Mouse (Mus musculus) thymus, postnatal 0 days (tissue): ENCODE measurements around the gene Gm9733. TPM values are rescaled to one million over a fixed set of nuclear protein-coding genes. Genes with fewer than 3 reads are reported as not detected.
"Not testable (repeated sequence)": the region's sequence is repeated elsewhere in the genome, so short reads cannot be mapped to it uniquely, and the experiment has no call there.

Experiments used
- DNase-seq: peaks from one replicate; pipeline ENCODE4 v3.0.0-alpha.2; 2015; ENCODE audit warnings: low spot score
- polyA plus RNA-seq: library from polyadenylated mRNA; unstranded; fragments of >200 nt; fragmentation: Nextera tagmentation; extraction: Ambion mirVana; gene quantifications from 2 replicates; pipeline ENCODE4 v1.2.1, GENCODE M21; 2015

The Gm9733 gene
- 0.30 TPM in 1 of 2 replicates, not detected in the other for polyA plus RNA-seq

DNA sequence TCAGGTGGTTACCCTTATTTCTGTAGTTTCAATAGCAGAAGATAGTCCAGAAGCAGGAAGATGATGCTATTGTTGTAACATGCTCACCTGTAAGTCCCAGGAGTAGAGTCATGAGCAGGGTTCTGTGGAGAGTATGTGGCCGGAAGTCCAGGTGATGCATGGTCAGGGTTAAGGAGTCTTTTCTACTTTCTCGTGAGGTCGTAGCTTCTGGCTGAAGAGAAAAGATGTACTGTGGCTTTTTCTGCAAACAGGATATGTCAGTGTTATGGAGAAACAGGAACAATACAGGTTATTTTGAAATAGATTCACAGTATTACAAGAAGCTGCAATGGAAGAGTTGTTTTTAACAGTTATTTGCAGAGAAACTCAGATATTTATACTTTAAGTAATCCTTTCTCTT lies at the start of gene Gm9733:
TSS of gene Gm9733 (minus strand) at position 240 of the 400 bp plus-strand sequence.
- DNase-seq: no peak

DNA sequence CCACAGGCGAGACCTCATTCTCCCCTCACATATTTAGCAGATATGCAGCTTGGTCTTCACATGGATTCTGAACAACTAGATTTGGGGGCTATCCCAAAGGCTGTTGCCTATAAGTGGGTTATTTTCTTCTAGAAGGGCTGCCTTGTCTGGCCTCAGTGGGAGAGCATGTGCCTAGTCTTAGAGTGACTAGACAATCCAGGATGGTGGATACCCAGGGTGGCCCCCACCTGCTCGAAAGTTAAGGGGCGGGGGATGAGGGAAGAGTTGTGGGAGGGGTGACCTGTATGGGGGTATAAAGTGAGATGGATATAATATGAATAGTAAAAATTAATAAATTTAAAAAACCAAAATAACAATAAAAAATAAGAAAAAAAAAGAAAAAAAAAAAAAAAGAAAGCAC lies 23.6 kb upstream of the Gm9733 start:
- not testable (repeated sequence) for DNase-seq

DNA sequence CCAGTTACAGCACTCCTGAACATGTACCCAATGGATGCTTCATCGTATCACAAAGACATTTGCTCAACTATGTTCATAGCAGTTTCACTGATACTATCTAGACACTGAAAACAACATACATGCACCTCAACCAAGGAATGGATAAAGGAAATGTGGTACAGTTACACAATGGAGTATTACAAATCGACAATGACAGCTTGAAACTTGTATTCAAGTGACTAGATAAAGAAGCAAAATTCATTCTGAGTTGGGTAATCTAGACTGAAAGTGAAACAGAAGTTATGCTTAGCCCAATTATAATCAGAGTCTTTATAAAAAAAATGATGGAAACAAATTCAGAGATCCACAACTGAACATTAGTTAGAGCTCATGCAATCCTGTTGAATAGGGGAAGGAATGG lies 18.2 kb upstream of the Gm9733 start:
- not testable (repeated sequence) for DNase-seq

DNA sequence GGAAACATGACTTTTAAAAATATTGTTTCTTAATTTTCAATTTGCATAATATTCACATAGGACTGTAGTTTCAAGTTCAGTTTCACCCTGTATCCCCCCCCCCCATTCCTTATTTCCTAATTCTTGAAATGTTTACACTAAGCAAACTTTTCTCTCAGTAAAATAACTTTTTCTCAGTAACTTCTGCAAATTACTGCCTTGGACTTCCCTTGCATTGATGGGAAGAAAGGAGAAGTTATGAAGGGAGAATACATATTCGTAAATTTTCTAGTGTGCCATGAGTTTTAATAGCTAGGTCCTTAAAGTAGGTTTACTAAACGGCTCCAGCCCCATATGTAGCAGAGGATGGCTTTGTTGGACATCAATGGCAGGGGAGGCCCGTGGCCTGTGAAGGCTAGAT lies 13.5 kb upstream of the Gm9733 start:
- DNase-seq: not testable (repeated sequence)

DNA sequence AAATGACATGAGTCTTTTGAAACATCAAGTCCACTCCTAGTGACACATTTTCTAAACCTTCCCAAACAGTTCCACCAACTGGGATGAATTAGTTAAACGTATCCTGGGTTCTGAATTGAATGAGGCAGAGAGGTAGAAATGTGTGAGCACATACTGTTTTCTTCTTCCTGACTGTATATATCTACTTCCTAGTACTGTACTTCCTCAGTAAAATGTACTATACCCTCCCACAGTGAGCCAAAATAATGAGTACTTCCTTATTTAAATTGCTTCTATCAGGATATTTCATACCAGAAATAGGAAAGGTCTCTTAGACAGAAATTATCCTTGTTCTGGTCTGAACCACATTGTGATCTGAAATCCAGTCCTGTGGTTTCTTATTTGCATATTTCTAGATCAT lies 8.2 kb upstream of the Gm9733 start:
- DNase-seq: no peak

DNA sequence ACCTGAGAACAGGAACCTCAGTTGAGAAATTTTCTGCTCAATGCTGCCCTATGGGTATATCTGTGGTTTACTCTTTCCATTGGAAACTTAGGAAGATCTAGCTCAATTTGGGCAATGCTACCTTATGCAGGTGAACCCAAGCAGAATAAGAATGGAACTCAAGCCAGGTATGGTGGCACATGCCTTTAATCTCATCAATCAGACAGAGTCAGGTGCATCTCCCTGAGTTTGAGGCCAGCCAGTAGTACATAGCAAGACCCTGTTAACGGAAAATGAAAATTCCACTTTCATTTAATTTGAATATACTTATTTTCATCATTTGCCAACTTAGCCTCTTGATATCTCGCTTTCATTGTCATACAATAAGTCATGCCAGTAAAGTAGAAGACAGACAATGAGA lies 2.1 kb upstream of the Gm9733 start:
- no peak for DNase-seq

DNA sequence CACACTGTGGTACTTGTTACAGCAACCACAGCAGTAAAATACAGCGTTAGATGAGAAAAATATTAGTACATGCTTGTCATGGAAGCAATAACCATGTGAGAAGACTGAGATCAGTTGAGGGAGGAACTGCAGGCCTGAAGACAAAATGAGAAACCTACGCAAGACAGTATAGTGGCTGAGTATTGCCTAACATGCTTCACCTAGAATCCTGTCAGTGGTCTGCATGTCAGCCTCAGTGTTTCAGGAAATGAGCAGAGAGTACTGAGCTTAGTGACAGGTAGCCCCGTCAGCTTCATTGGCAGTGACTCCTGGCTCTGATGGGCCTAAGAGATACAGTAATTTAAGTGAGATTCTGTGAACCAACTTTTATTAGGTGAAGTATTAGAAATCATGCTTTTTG lies 557 bp downstream of the Gm9733 start:
- DNase-seq: no peak

DNA sequence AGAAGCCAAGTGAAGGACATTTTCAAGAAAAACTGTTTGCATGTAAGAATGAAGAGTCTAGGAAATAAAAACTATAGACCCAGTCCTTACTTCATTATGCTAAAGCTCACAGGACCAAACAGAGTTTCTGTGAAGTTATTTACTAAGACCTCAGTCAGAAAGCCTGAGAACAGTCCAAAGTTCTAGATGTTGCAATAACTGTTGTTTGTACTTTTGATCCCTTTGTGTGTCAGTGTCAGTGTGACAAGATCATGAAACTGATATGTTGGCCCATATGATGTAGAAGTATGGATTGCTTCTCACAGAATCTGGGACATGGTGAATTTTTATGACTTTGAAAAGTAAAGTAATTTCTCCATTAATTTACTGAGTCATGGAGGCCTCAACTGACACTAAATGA lies 2.6 kb downstream of the Gm9733 start:
- no peak for DNase-seq

DNA sequence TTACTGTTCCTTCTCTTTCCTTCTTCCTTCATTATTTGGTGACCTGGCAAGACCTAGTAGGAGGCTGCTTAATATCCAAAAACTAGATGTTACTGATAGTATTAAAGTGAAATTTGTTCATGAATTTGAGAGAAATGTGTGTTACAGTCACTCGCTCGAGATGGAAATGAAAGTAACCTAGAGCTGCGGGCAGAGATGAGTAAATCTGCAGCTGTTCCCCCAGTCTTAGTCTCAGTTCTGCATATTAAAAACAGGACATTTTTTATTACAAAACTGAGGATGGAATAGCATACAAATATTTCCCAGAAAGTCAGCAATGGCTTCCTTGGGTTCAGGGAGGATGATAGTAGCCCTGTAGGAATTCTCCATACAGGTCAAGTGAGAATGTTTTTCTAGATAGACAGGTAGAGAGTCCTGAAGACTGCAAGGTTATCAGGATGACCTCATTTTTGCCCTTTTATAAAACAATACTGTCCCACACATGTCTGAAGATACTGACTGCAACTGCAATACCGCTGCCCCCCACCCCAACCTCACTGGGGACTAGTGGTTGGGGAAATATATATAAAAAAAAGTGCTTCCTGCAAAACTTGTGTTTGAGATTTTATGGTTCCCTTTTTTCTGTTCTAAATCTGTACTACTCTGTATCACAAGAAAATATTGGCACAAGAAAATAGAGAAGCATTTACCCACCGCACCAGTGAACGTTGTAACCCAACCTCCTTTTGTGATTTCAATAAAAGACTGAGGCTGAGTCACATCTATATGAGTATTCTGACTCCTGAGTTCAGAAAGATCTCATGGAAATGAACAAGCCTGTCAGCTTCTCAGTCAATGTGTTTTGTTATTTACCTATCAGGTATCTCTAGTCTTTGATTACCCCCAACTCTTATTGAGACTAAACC lies 47.4 kb downstream of the Gm9733 start:
- no peak for DNase-seq

DNA sequence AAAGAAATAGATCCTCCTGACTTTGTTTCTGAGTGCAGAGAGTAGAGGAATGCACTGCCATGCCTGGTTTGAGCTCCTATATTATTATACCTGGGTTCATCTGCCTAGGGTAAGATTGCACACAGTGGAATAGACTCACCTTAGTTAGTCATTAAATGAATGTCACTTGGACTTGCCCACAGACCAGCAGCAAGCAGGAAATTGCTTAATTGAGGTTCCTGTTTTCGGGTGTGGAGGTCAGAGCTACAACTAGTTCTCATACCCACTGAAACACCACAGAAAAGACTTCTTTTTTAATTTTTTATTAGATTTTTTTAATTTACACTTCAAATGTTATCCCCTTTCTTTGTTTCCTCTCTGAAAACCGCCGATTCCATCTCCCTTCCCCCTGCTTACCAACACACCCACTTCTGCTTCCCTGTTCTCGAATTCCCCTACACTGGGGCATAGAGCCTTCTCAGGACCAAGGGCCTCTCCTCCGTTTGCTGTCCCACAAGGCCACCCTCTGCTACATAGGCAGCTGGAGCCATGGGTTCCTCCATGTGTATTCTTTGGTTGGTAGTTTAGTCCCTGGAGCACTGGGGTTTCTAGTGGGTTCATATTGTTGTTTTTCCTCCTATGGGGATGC lies 56.1 kb downstream of the Gm9733 start:
- DNase-seq: no peak

DNA sequence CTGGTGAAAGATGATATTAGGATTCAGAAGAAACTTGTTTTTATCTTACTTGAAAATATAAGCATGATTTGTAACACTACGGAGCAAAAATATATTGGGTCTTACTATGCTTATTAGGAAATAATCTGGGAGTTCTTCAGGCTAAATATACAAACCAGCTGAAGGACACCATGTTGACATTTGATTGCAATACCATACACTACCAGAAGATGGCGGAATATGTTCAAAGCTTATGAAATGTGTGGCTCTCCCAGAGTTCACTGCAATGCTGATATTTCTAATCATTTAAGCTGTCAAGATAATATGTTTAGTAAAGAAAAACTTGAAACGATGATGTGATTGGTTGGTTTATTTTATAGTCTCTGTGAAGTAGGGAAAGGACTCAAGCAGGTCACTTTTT lies 67.7 kb downstream of the Gm9733 start:
- DNase-seq: peak; percentile 34

DNA sequence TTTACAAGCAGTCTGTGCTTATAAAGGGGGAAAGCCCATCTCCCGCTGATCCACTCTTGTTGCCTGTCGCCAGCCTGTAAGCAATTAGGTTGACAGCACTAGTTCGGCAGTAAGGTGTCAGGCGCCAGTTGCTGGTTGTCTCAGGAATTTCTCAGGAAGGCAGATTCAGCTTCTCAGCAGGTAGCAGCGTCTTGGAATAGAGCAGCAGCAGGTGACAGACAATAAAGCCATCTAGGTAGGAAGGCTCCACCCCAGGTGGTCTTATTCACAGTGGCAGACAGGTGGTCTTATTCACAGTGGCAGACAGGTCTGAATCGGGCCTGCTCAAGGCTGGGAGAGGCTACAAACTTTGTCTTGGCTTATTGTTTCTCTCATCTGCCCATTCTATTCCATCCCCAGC lies 76.4 kb downstream of the Gm9733 start:
- DNase-seq: no peak

Other genes with a start within 250 kb of the Gm9733 start
- not detected in 2 replicates for gene Sirpb1a, start 94.2 kb upstream of the Gm9733 start, polyA plus RNA-seq
- gene Sirpb1b, start 242.8 kb upstream of the Gm9733 start, polyA plus RNA-seq: not detected in 2 replicates